Mouse (Mus musculus): ENCODE data around the gene Plek2.

DNA sequence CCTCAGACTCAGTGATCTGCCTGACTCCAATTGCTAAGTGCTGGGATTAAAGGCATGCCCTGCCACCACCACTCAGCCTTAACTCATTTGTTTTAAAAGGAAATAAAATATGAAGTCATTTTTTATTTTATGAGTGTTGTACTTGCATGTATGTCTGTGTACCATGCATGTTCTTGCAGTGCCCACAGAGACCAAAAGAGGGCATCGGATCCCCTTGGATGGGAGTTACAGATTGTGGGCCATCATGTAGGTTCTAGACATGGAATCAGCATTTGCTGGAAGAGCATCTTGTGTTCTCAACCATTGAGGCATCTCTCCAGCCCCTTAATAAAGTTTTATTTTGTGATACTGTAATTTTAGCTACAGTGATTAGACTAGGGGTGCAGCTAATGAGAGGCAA is 41.3 kb downstream of the Plek2 start:
- TF ChIP-seq CTCF (IDR thresholded peaks at IDR 0.05; ENCODE audit: control insufficient read depth, insufficient read depth, insufficient replicate concordance, low read depth, low read length) (no peak), POLR2A (IDR thresholded peaks at IDR 0.05; ENCODE audit: control insufficient read depth, low read depth, low read length) (no peak)

Data from testis, adult 2 months (tissue).